Mouse (Mus musculus): ENCODE results near the gene Gramd4. TPM values are rescaled to one million over a fixed set of nuclear protein-coding genes. Genes with fewer than 3 reads are reported as not detected.

Gramd4 gene
- polyA plus RNA-seq, 1 experiment = 36.0 TPM

DNA sequence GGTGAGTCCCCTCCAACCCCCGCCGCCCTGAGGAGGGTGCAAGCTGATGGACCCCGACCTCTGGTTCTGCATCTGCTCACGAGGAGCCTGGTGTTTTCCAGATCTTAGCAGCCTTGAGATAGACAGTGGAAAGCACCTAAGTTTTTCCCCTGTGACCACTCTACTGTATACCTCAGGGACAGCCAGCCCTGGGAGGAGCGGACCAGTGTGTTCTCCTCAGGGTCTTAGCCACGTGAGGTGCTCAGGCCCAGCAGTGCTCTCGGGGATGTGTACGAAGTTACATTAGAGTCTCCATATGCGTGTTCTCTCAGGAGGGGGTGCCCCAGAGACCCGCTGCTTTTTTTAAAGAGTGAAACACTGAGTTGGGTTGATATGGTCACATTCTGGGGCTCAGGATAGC is 73.2 kb downstream of the Gramd4 start:
- WGBS = 92% methylated on average over 10 of the region's 10 CpGs

DNA sequence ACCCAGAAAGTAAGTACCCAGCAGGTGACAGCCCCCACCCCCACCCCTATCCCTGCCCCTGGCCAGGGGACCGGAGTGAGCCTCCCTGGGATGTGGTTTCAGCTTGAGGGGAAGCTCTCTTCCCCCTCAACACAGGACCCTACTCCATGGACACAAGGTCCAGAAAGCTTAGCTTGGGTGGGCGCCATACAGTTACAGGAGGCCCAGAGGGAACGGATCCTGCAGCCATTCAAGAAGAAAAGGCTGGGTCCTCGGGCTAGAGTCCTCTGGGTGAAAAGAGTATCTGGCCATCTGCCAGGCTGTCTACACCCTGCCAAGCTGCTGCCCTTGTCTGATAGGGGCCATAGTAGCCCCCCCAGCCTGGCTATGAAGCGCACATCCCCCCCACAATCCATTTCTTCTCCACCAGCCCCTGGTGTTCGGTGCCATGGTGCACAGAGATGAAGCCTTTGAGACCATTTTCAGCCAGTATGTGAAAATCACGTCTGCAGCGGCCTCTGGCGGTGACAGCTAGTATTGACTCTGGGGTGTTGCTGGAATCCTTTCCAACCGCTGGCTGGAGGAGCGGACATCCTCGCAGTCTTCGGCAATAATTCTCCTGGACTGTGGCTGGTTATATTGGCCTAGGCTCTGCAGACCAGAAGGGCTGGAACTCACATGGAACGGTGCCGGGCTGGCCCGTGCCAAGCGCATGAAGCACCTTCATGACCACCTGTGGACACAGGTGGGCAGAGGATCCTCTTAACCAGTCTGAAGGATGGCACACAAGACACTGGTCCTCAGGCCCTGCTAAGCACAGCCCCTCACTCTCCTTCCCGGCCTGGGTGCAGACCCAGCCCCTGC is 77.7 kb downstream of the Gramd4 start:
- WGBS = 24% methylated on average over 18 of the region's 18 CpGs
- peak; percentile 78 to 90 for DNase-seq
- Histone ChIP-seq H3K27ac (ENCODE audit: insufficient read depth, low read length) (no peak overlapping the region), H3K27me3 (ENCODE audit: control insufficient read depth, insufficient read depth, low read length) (no peaks in the 10 kb centered on the region), H3K4me1 (ENCODE audit: control insufficient read depth, insufficient read depth, low read length) (peaks cover 13% of the 10 kb centered on the region), H3K4me3 (replicated peaks; ENCODE audit: insufficient read depth, low read depth, low read length) (no peak overlapping the region)
- TF ChIP-seq CTCF (IDR thresholded peaks at IDR 0.05; ENCODE audit: borderline replicate concordance, insufficient read depth, low read depth, low read length) (peak; percentile 91), POLR2A (IDR thresholded peaks at IDR 0.05; ENCODE audit: borderline replicate concordance, insufficient read depth, low read length) (no peak)

More for the DNA sequence above, 73.2 kb downstream of the Gramd4 start:
- no peak overlapping the region for H3K27ac ChIP-seq (ENCODE audit: insufficient read depth, low read length)
- DNase-seq = no peak
- H3K4me1 ChIP-seq (ENCODE audit: control insufficient read depth, insufficient read depth, low read length) = peaks cover 13% of the 10 kb centered on the region
- no peak overlapping the region for H3K4me3 ChIP-seq (replicated peaks; ENCODE audit: insufficient read depth, low read depth, low read length)
- no peaks in the 10 kb centered on the region for H3K27me3 ChIP-seq (ENCODE audit: control insufficient read depth, insufficient read depth, low read length)
- TF ChIP-seq CTCF (IDR thresholded peaks at IDR 0.05; ENCODE audit: borderline replicate concordance, insufficient read depth, low read depth, low read length) (no peak), POLR2A (IDR thresholded peaks at IDR 0.05; ENCODE audit: borderline replicate concordance, insufficient read depth, low read length) (no peak)

DNA sequence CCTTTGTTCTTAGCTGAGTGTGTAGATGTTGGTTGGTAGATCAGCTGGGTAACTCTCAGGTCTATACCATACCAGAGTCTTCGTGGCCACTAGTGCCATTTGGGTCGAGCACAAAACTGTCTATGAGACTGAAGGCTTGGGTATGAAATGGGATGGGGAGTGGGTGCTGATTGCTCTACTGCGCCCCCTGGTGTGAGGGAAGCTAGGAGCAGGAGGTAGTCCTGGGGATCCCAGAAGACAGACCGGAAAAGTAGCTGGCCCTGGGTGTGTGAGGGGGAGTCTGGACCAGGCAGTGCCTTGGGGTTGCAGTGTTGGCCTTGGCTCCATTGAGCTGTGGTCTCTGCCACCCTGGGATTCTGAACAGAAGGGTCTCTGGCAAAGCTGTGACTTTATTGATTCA is 80.1 kb downstream of the Gramd4 start:
- H3K27ac ChIP-seq (ENCODE audit: insufficient read depth, low read length) = no peak overlapping the region
- no peak for DNase-seq

DNA sequence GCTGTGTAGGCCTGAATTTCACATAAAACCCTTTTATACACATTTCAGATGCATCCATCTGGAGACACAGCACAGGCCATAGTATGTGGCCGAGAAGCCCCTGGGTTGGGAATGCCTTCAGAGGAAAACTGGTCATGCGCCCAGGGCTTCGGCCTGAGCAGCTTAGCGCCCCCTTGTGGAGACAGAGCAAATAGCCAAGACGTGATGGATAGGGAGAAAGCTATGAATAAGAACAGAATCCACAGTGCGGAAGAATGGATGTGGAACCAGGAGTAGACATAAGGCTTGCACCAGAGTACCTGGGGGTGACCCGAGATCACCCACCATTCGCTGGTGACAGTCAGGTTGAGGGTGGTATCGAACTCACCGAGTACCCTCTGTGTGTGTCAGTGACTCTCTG is 82.8 kb downstream of the Gramd4 start:
- DNase-seq = peak; percentile 62 to 73
- no peak for TF ChIP-seq POLR2A (IDR thresholded peaks at IDR 0.05; ENCODE audit: borderline replicate concordance, insufficient read depth, low read length)
- peak; percentile 78 for TF ChIP-seq CTCF (IDR thresholded peaks at IDR 0.05; ENCODE audit: borderline replicate concordance, insufficient read depth, low read depth, low read length)
- no peak overlapping the region for H3K4me3 ChIP-seq (replicated peaks; ENCODE audit: insufficient read depth, low read depth, low read length)
- no peaks in the 10 kb centered on the region for H3K27me3 ChIP-seq (ENCODE audit: control insufficient read depth, insufficient read depth, low read length)
- H3K4me1 ChIP-seq (ENCODE audit: control insufficient read depth, insufficient read depth, low read length) = peaks cover 9% of the 10 kb centered on the region
- no peak overlapping the region for H3K27ac ChIP-seq (ENCODE audit: insufficient read depth, low read length)
- WGBS = 30% methylated on average over 10 of the region's 10 CpGs

More for the DNA sequence above, 80.1 kb downstream of the Gramd4 start:
- Histone ChIP-seq H3K27me3 (ENCODE audit: control insufficient read depth, insufficient read depth, low read length) (no peaks in the 10 kb centered on the region), H3K4me1 (ENCODE audit: control insufficient read depth, insufficient read depth, low read length) (peaks cover 13% of the 10 kb centered on the region), H3K4me3 (replicated peaks; ENCODE audit: insufficient read depth, low read depth, low read length) (no peak overlapping the region)
- 57% methylated on average over 4 of the region's 4 CpGs for WGBS
- TF ChIP-seq POLR2A (IDR thresholded peaks at IDR 0.05; ENCODE audit: borderline replicate concordance, insufficient read depth, low read length) (no peak), CTCF (IDR thresholded peaks at IDR 0.05; ENCODE audit: borderline replicate concordance, insufficient read depth, low read depth, low read length) (peak; percentile 47; the same call in 1 of the 2 replicates)

DNA sequence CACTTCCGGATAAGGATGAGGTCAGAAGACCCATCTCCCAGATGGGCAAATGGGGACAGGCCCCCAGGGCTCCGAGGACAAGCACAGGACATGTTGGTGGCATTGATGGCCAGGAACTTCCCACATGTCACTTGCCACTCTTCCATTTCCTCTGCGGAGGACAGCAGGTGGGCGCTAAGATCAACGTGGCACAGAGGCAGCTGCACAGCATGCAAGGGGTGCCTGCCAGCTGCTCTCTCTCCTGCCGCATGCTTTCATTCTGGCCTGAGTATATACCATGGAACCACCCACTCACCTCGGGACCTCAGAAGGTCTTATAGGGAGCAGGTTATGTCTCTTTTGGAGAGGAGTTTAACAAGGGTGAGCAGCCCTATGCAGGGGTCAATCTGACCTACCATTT is 87.1 kb downstream of the Gramd4 start:
- DNase-seq = no peak
- TF ChIP-seq POLR2A (IDR thresholded peaks at IDR 0.05; ENCODE audit: borderline replicate concordance, insufficient read depth, low read length) (no peak), CTCF (IDR thresholded peaks at IDR 0.05; ENCODE audit: borderline replicate concordance, insufficient read depth, low read depth, low read length) (no peak)
- H3K27ac ChIP-seq (ENCODE audit: insufficient read depth, low read length) = no peak overlapping the region
- peaks cover 17% of the 10 kb centered on the region for H3K4me1 ChIP-seq (ENCODE audit: control insufficient read depth, insufficient read depth, low read length)
- H3K4me3 ChIP-seq (replicated peaks; ENCODE audit: insufficient read depth, low read depth, low read length) = no peak overlapping the region
- no peaks in the 10 kb centered on the region for H3K27me3 ChIP-seq (ENCODE audit: control insufficient read depth, insufficient read depth, low read length)
- WGBS = 12% methylated on average over 7 of the region's 7 CpGs

DNA sequence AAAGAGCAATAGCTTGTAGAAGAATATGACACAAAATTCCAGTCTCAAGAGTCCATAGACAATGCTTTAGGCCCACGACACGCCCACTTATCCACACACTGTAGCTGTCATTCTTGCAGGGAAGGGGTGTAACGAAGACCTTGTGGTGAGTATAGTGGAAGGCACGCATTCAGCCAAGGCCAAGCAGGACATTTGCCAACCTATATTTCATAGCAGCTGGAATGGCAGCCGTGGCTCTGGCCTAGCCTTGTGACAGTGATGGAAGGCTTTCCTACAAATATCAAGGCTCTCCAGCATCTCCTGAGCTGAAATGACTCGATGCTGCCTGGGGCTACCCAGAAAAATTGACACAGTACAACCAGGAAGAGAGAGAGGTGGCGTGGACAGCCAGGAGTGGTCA is 87.6 kb downstream of the Gramd4 start:
- 51% methylated on average over 7 of the region's 7 CpGs for WGBS
- no peak overlapping the region for H3K4me3 ChIP-seq (replicated peaks; ENCODE audit: insufficient read depth, low read depth, low read length)
- DNase-seq = no peak
- no peaks in the 10 kb centered on the region for H3K27me3 ChIP-seq (ENCODE audit: control insufficient read depth, insufficient read depth, low read length)
- TF ChIP-seq POLR2A (IDR thresholded peaks at IDR 0.05; ENCODE audit: borderline replicate concordance, insufficient read depth, low read length) (no peak), CTCF (IDR thresholded peaks at IDR 0.05; ENCODE audit: borderline replicate concordance, insufficient read depth, low read depth, low read length) (no peak)
- H3K27ac ChIP-seq (ENCODE audit: insufficient read depth, low read length) = no peak overlapping the region
- H3K4me1 ChIP-seq (ENCODE audit: control insufficient read depth, insufficient read depth, low read length) = peaks cover 17% of the 10 kb centered on the region

DNA sequence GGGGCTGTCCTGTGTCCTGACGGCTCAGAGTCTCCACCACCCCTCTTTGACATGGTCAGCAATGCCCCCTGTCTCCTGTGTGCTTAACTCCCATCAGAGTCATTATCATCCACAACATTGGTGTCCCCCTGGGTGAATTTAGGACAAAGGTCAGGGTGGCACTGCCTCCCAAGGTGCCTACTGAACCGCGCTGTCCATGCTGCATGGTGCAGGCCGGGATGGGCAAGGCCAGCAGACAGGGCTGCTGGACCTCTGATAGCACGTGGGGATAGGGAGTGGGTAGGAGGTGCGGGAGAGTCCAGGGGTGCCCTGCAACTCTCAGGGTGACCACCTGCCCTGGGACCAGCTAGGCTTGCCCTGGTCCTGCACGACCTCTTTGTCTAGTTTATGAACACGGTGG is 89.4 kb downstream of the Gramd4 start:
- Histone ChIP-seq H3K27me3 (ENCODE audit: control insufficient read depth, insufficient read depth, low read length) (no peaks in the 10 kb centered on the region), H3K4me3 (replicated peaks; ENCODE audit: insufficient read depth, low read depth, low read length) (no peak overlapping the region), H3K27ac (ENCODE audit: insufficient read depth, low read length) (no peak overlapping the region), H3K4me1 (ENCODE audit: control insufficient read depth, insufficient read depth, low read length) (peaks cover 17% of the 10 kb centered on the region)
- 87% methylated on average over 8 of the region's 8 CpGs for WGBS
- DNase-seq = no peak
- TF ChIP-seq CTCF (IDR thresholded peaks at IDR 0.05; ENCODE audit: borderline replicate concordance, insufficient read depth, low read depth, low read length) (no peak), POLR2A (IDR thresholded peaks at IDR 0.05; ENCODE audit: borderline replicate concordance, insufficient read depth, low read length) (no peak)

DNA sequence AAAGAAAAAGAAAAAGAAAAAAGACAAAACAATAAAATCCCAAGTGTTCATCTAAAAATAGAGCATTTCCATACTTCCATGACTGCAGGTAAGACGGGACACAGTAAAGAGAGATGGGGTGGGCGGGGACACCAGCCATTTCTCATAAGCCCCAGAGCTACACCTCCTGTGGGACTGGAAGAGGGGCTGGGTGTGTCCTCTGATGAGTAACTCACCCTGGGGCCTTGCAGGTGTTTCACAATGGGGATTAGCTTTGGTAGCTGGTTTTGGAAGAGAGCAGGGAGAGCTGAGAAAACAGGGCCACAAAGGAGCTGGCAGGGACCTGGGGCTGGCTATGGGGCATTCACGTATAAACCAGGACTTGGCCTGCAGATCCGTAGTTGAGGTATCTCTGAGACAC is 93.1 kb downstream of the Gramd4 start:
- WGBS = 76% methylated on average over 4 of the region's 4 CpGs
- peaks cover 6% of the 10 kb centered on the region for H3K4me1 ChIP-seq (ENCODE audit: control insufficient read depth, insufficient read depth, low read length)
- no peak for DNase-seq
- H3K27me3 ChIP-seq (ENCODE audit: control insufficient read depth, insufficient read depth, low read length) = no peaks in the 10 kb centered on the region
- no peak overlapping the region for H3K4me3 ChIP-seq (replicated peaks; ENCODE audit: insufficient read depth, low read depth, low read length)
- TF ChIP-seq POLR2A (IDR thresholded peaks at IDR 0.05; ENCODE audit: borderline replicate concordance, insufficient read depth, low read length) (no peak), CTCF (IDR thresholded peaks at IDR 0.05; ENCODE audit: borderline replicate concordance, insufficient read depth, low read depth, low read length) (no peak)
- no peak overlapping the region for H3K27ac ChIP-seq (ENCODE audit: insufficient read depth, low read length)

Data from cerebellum, adult 2 months (tissue).